Comparison of ENCODE assay signal across 18 mouse cellular contexts in the genomic region with DNA sequence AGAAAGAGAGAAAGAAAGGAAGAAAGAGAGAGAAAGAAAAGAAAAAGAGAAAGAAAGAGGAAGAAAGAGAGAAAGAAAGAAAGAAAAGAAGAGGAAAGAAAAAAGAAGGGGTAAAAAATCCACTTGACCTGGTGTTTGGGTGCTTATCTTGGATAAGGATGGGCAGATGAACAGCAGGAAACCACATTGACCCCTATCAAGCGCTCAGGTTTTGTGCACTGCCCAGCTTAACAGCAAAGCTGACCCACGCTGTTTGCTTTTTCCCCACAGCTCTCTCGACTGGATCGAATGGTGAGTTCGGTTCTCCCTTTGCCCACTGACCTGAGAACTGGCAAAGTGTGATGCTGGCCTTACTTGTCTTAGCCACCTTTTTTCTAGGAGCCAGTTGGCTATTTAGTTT.
"Had no signal": no experiment of that assay in that cellular context is flagged by ENCODE, and none has a peak within 500 bp of the region (broad histone marks: within the 10 kb centered on the region; RNA-seq: fewer than 3 reads in every experiment).

No protein-coding gene starts in this region.

- H3K36me3 ChIP-seq: intestine, embryonic 15.5 days; limb, embryonic 12.5 days; limb, embryonic 15.5 days; midbrain, embryonic 13.5 days had no signal

- H3K4me3 ChIP-seq: intestine, embryonic 15.5 days; limb, embryonic 12.5 days; limb, embryonic 15.5 days; midbrain, embryonic 13.5 days had no signal

- H3K27me3 ChIP-seq: intestine, embryonic 15.5 days; limb, embryonic 12.5 days; limb, embryonic 15.5 days; midbrain, embryonic 13.5 days had no signal

- H3K27ac ChIP-seq: intestine, embryonic 15.5 days; limb, embryonic 12.5 days; limb, embryonic 15.5 days; macrophage; midbrain, embryonic 13.5 days; stomach, postnatal 0 days had no signal

- H3K4me1 ChIP-seq: intestine, embryonic 15.5 days; midbrain, embryonic 13.5 days had no signal

- H3K9me3 ChIP-seq: intestine, embryonic 15.5 days; limb, embryonic 12.5 days; limb, embryonic 15.5 days; midbrain, embryonic 13.5 days had no signal

- H3K4me2 ChIP-seq: intestine, embryonic 15.5 days; limb, embryonic 12.5 days; limb, embryonic 15.5 days; lung, embryonic 14.5 days; midbrain, embryonic 13.5 days had no signal

- DNase-seq: kidney, adult 18-20 months; kidney, adult 9 months; kidney, postnatal 14 days; kidney, postnatal 4 days; left cerebral cortex, postnatal 4 days; lung, embryonic 14.5 days; right cerebral cortex, postnatal 4 days; thymus, adult 2 months; thymus, postnatal 14 days; thymus, postnatal 4 days had no signal

- H3K9ac ChIP-seq: intestine, embryonic 15.5 days; limb, embryonic 12.5 days; limb, embryonic 15.5 days; lung, embryonic 14.5 days; midbrain, embryonic 13.5 days had no signal

- ATAC-seq: intestine, embryonic 15.5 days; lung, postnatal 0 days; midbrain, embryonic 13.5 days; midbrain, embryonic 16.5 days had no signal
